Mouse (Mus musculus) erythroblast, embryonic 14.5 days (primary cell): ENCODE measurements around the gene Eif3a. TPM values are rescaled to one million over a fixed set of nuclear protein-coding genes. Genes with fewer than 3 reads are reported as not detected.
A peak's percentile ranks its signal among the peaks of the same experiment; 100 is the strongest.

Experiments used
- H3K27me3 ChIP-seq: 2 replicates; pipeline ENCODE4 v1.6.1; 2012; ENCODE audit warnings: inconsistent platforms; ENCODE audit not compliant: control insufficient read depth
- H3K36me3 ChIP-seq: 2 replicates; pipeline ENCODE4 v1.6.1; 2012; ENCODE audit warnings: mild to moderate bottlenecking, inconsistent platforms; ENCODE audit not compliant: control insufficient read depth
- H3K4me1 ChIP-seq: 2 replicates; pipeline ENCODE4 v1.6.1; 2012; ENCODE audit warnings: inconsistent platforms; ENCODE audit not compliant: control insufficient read depth
- H3K4me3 ChIP-seq: replicated peaks from 2 replicates; pipeline ENCODE3; 2012; ENCODE audit warnings: moderate library complexity, mild to moderate bottlenecking, inconsistent platforms
- H3K9me3 ChIP-seq: 2 replicates; pipeline ENCODE4 v1.6.1; 2012; ENCODE audit warnings: low read length, inconsistent platforms, mixed read lengths; ENCODE audit not compliant: control insufficient read depth
- GATA1 ChIP-seq: IDR thresholded peaks from 2 replicates; pipeline ENCODE4 v1.6.1; 2012; ENCODE audit warnings: low read length, inconsistent platforms, mixed read lengths
- TAL1 ChIP-seq: IDR thresholded peaks from 3 replicates; pipeline ENCODE4 v1.6.1; 2012; ENCODE audit warnings: low read length, inconsistent platforms, mixed read lengths
- polyA plus RNA-seq: library from polyadenylated mRNA; stranded (reverse); fragments of >175 nt; gene quantifications from 2 replicates; pipeline ENCODE4 v1.2.3, GENCODE M21; 2012

Gene Eif3a
- polyA plus RNA-seq, 1 experiment: 7.7 TPM

GRCm38 (mm10) chr19:60797415-60797814, 7.0 kb upstream of the Eif3a start:
- peaks cover 6% of the 10 kb centered on the region for H3K9me3 ChIP-seq
- H3K4me3 ChIP-seq: no peak overlapping the region
- H3K27me3 ChIP-seq: no peaks in the 10 kb centered on the region
- H3K4me1 ChIP-seq: peaks cover 72% of the 10 kb centered on the region
- TF ChIP-seq TAL1: no peak
- TF ChIP-seq GATA1: no peak
- H3K36me3 ChIP-seq: peaks cover 6% of the 10 kb centered on the region; the same call in 1 of the 2 replicates

DNA sequence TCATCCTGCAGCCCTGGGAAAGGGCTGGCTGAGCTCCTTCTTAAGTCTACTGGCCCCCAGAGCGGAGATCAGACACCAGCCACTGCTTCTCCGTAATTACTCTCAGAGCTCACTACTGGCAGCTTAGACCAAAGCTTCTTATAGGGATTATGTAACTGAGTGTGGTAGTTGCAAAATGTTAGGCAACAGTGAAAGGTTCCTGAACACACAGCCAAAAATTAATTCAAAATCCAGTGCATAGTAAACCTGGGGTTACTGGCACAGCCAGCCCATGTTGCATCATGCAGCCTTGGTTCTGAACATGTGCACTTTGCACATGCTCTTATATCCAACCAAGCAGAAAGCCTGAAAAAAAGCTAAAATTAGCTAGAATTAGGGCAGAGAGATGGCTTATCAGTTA, 4.8 kb upstream of the Eif3a start:
- peaks cover 71% of the 10 kb centered on the region for H3K4me1 ChIP-seq

GRCm38 (mm10) chr19:60793170-60793707, 2.8 kb upstream of the Eif3a start:
- H3K4me1 ChIP-seq: peaks cover 61% of the 10 kb centered on the region
- H3K9me3 ChIP-seq: peaks cover 6% of the 10 kb centered on the region
- TF ChIP-seq TAL1: no peak
- no peak for TF ChIP-seq GATA1
- no peak overlapping the region for H3K4me3 ChIP-seq
- H3K27me3 ChIP-seq: no peaks in the 10 kb centered on the region
- H3K36me3 ChIP-seq: peaks cover 9% of the 10 kb centered on the region

More for the DNA sequence above, 4.8 kb upstream of the Eif3a start:
- H3K36me3 ChIP-seq: peaks cover 6% of the 10 kb centered on the region; the same call in 1 of the 2 replicates
- no peak overlapping the region for H3K4me3 ChIP-seq
- H3K9me3 ChIP-seq: peaks cover 6% of the 10 kb centered on the region
- no peaks in the 10 kb centered on the region for H3K27me3 ChIP-seq
- no peak for TF ChIP-seq GATA1
- no peak for TF ChIP-seq TAL1

- TF ChIP-seq GATA1 (no peak), TAL1 (no peak)
- Histone ChIP-seq H3K36me3 (peaks cover 21% of the 10 kb centered on the region), H3K9me3 (no peaks in the 10 kb centered on the region), H3K4me1 (peaks cover 66% of the 10 kb centered on the region), H3K4me3 (peak overlapping the region; percentile 91), H3K27me3 (no peaks in the 10 kb centered on the region)
Measured at GRCm38 (mm10) chr19:60791164-60791563, 706 bp upstream of the Eif3a start.

- H3K27me3 ChIP-seq: no peaks in the 10 kb centered on the region
- peak overlapping the region; percentile 91 for H3K4me3 ChIP-seq
- peaks cover 68% of the 10 kb centered on the region for H3K4me1 ChIP-seq
- no peak for TF ChIP-seq GATA1
- TF ChIP-seq TAL1: no peak
- no peaks in the 10 kb centered on the region for H3K9me3 ChIP-seq
- peaks cover 28% of the 10 kb centered on the region for H3K36me3 ChIP-seq
Measured at GRCm38 (mm10) chr19:60789919-60790506, 445 bp downstream of the Eif3a start.

- Histone ChIP-seq H3K36me3 (peaks cover 33% of the 10 kb centered on the region), H3K27me3 (no peaks in the 10 kb centered on the region), H3K9me3 (no peaks in the 10 kb centered on the region), H3K4me3 (peak overlapping the region; percentile 91), H3K4me1 (peaks cover 71% of the 10 kb centered on the region)
- TF ChIP-seq GATA1 (peak; percentile 52), TAL1 (no peak)
Measured at GRCm38 (mm10) chr19:60789452-60789851, 1.0 kb downstream of the Eif3a start.

DNA sequence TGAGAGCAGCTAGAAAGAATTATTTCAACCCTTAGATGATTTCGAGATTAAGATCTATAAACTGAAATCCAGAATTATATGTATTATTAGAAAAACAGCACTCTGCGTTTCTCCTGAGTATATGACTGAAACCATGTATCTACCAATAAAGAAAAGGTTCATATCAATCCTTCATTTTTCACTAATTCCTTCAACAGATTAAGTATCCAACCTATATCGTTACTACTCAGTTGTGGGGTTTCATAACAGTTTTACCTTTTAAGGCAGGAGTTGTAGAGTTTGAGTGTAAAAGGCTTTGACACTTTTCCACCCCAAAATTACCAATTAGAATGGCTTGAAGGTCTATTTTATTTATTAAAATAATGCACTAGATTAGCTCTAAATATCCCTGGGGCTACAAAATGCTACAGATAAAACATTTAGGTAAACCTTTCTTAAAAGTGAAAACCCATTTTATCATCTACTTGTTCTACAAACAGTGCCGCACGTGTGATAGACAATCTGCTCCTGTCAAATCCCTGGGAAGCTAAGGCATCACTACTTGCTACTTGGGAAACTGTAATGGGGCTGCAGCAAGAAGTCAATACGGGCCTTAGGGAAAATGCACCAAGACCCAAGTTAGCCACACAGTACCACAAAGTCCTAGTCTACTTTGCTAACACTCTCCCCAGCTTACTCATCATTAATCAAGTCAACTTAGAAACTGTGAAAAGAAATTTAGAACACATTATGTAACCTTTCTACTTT, 2.1 kb downstream of the Eif3a start:
- TF ChIP-seq GATA1 (no peak), TAL1 (no peak)
- Histone ChIP-seq H3K9me3 (no peaks in the 10 kb centered on the region), H3K4me1 (peaks cover 63% of the 10 kb centered on the region), H3K27me3 (no peaks in the 10 kb centered on the region), H3K4me3 (peak overlapping the region; percentile 91), H3K36me3 (peaks cover 44% of the 10 kb centered on the region)

DNA sequence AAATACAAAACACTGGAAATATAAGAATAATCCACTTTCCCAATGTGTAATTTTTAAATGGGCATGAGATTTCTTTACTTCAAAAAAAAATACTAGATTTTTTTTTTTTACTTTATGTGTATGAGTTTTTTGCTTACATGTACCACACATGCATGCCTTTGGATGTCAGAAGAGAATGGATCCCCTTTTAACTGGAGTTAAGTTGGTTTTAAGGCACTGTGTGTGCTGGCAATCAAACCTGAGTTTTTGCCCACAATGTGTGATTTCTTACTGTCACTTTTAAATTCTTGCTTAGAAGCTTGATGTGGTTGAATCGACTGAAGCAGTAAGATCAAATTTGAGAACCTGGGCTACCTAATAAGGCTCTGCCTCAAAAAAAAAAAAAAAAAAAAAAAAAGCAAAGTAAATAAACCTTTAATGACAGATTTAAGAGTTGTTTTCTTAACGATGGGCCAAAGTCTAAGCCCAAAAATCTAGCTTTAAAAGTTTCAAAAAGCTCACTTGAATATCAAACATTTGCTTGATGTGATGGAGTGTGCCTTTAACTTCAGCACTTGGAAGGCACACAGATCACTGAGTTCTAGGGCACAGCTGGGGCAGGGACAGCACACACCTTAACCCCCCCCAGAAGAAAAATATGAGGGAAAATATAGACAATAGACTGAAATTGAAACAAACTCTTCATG, 2.9 kb downstream of the Eif3a start:
- H3K4me3 ChIP-seq: peak overlapping the region; percentile 91
- H3K4me1 ChIP-seq: peaks cover 58% of the 10 kb centered on the region
- no peaks in the 10 kb centered on the region for H3K9me3 ChIP-seq
- TF ChIP-seq GATA1 (no peak), TAL1 (no peak)
- H3K27me3 ChIP-seq: no peaks in the 10 kb centered on the region
- H3K36me3 ChIP-seq: peaks cover 52% of the 10 kb centered on the region

DNA sequence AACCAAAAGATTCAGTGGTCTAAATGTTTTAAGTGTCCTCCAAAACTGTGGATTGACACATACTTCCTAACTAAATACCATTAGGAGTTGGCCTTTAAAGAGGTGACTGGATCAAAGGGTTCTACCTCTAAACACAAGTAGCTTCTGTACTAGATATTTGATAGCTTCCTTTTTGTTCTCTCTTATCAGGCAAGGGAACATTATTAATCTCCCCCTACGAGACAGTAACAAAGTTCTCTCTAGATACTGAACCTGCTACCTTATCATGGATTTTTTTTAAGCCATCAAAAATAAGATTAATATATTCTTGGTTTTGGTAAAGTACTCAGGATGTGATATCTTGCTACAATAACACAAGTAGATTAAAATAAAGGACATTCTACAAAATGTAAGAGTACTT, 5.7 kb downstream of the Eif3a start:
- Histone ChIP-seq H3K27me3 (no peaks in the 10 kb centered on the region), H3K4me1 (peaks cover 40% of the 10 kb centered on the region), H3K36me3 (peaks cover 81% of the 10 kb centered on the region), H3K4me3 (no peak overlapping the region), H3K9me3 (no peaks in the 10 kb centered on the region)
- TF ChIP-seq GATA1: no peak
- TF ChIP-seq TAL1: no peak
